Mouse (Mus musculus) brown adipose tissue, adult 24 weeks (tissue): Measurements from ENCODE around the gene Mknk2. TPM values are rescaled to one million over a fixed set of nuclear protein-coding genes. Genes with fewer than 3 reads are reported as not detected.
A peak's percentile ranks its signal among the peaks of the same experiment; 100 is the strongest.

Experiments used
- H3K27ac ChIP-seq: fragments of 200-500 bp; replicated peaks from 2 replicates; pipeline ENCODE4 v1.5.1; 2012; ENCODE audit warnings: low read depth, mild to moderate bottlenecking, low read length
- H3K4me1 ChIP-seq: fragments of 200-500 bp; 2 replicates; pipeline ENCODE4 v1.6.1; 2012; ENCODE audit warnings: low read length, mixed read lengths; ENCODE audit not compliant: control insufficient read depth, insufficient read depth, insufficient read length
- H3K4me3 ChIP-seq: fragments of 200-500 bp; 2 replicates; pipeline ENCODE4 v1.5.1; 2012; ENCODE audit warnings: low read depth, mild to moderate bottlenecking, low read length, moderate library complexity; ENCODE audit not compliant: insufficient read depth
- polyA plus RNA-seq: library from polyadenylated mRNA; stranded (reverse); fragments of >200 nt; gene quantifications from 2 replicates; pipeline ENCODE4 v1.2.4, GENCODE M21; 2012; ENCODE audit not compliant: missing spikeins, insufficient read depth, insufficient read length

The Mknk2 gene
- polyA plus RNA-seq, 1 experiment = 313 TPM

DNA sequence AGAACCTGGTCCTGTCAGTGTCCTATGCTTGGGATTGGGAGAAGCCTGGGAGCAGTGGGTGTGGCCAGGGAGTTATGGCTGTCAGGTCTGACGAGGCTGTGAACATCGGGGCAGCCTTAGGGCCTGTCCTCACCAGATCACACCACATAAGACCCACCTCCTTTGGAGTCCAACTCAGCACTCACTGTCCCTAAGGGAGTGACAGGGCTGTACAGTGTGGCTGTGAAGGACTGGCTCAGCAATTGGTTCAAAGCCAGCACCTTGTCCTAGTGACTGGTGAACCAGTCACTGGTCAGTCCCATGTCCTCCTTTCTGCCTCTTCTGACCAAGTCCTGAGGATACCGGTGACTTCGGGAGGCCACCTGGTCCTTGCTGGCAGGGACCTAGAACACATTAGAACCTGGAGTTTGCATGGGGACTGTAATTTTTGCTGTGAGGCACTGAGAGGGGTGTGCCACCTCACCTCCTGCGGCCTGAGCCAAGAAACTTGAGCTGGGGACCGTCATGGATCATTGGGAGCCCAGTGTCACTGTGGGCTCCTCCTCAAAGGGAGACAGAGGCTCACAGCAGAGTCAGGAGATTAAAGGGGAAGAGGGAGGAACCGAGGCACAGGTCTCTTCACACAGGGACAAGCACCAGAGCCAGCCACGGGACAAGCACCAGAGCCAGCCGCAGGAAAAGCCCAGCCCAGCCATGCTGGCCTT is 1.8 kb upstream of the Mknk2 start:
- Histone ChIP-seq H3K27ac (peak overlapping the region; percentile 96), H3K4me1 (peaks cover 17% of the 10 kb centered on the region), H3K4me3 (no peak overlapping the region)

DNA sequence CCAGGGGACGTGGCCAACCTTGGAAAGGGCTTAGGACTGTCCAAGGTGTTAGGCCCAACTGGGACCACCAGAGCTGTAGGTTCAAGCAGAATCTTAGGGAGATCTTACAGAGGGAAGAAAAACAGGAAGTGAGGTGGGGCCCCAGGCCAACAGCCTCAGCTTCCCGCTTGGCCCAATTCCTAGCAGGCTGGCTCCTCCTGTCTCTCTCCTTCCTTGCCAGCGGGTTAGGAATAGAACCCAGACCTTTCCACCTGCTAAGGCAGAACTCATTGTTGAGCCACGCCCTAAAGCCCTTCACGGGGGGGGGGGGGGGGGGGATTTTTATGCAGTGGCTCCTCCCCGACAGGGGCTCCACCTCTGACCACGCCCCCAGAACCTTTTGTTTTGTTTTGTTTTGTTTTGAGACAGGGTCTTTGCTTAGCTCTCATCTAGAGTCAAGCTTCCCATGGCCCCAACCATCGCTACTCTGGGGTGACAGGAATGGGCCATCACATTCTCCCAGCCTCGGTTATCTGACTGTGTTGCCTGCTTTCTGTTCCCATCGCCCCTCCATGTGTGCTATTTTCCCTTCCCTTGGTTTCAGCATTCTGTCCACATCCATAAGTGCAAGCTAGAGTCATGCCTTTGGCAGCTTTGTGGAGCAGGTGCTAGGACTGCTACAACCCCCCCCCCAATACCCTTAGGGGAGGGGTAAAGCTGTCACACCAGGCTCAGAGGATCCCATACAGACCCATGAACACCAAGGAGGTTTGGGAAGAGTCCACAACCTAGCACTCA is 877 bp upstream of the Mknk2 start:
- Histone ChIP-seq H3K4me1 (peaks cover 17% of the 10 kb centered on the region), H3K4me3 (peak overlapping the region; percentile 26), H3K27ac (peak overlapping the region; percentile 100)

- Histone ChIP-seq H3K27ac (peak overlapping the region; percentile 100), H3K4me1 (peaks cover 22% of the 10 kb centered on the region), H3K4me3 (peak overlapping the region; percentile 68)
Observed at GRCm38 (mm10) chr10:80677128-80677875, 610 bp downstream of the Mknk2 start.

DNA sequence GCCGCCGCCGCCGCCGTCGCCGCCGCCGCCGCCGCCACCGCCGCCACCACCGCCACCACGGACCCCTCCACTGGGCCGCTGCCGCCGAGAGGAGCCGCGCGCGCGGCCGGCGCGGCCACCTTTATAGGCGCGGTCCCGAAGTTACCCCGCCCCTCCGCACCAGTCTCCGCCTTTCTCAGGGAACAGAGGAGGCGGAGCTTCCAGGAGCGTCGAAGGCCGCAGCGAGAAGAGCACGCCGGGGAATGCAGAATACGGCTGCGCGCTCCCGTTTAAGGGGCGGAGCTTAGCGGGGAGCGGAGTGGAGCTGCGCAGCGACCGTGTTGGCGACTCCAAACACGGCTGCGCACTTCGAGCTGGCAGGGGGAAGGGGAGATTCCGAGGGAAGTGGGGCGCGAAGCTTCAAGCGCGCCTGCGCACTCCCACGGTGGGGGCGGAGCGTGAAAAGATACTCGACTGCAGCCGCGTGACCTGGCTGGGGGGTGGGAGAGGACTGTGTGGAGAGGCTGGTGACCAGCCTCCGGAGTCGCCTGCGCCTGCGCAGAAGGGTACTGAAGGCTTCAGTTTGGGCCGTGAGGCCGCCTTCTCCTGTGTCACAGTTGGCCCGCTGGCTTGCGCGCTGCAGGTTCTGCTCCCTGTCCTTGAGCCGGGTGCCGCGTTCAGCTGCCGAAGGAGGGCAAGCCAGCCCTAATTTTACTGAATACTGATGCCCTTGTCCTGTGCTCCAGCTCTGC is 1.5 kb downstream of the Mknk2 start:
- H3K4me3 ChIP-seq = peak overlapping the region; percentile 78
- H3K27ac ChIP-seq = peak overlapping the region; percentile 100
- peaks cover 31% of the 10 kb centered on the region for H3K4me1 ChIP-seq

DNA sequence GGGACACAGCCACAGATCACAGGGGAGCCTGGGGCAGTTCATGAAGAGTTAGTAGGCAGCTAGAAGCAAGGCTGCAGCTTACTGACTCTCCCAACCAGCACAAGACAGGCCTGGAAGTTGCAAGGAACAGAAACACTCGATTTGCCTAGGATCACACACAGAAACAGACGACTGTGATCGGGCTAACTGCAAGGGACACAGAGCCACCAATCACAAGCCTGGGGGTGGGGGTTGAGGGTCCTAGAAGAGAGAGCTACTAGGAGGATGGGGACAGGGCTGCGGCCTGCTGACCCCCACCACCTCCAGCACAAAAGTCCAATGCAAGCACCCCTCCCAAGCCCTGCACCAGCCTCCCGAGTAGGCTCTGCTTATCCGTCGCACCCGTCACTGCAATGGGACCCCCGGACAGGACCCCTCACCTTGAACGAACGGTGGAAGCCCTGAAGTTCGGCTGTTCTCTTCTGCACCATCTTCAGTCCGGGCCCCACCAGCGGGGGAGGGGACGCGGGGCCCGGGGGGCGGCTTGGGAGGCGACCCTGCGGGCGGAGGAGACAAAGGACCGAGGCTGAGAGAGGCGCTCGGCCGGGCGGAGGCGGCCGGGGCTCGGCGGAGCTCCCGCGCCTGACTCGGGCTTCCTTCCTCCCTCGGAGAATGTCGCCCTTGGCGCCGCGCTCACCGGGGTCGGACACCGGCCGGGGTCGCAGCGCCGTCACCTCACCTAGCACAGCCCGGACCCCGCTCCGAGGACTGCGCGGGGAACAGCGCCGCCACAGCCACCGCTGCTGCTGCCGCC is 2.3 kb downstream of the Mknk2 start:
- H3K4me1 ChIP-seq = peaks cover 32% of the 10 kb centered on the region
- peak overlapping the region; percentile 78 for H3K4me3 ChIP-seq
- H3K27ac ChIP-seq = peak overlapping the region; percentile 90

GRCm38 (mm10) chr10:80674851-80675404 is 3.0 kb downstream of the Mknk2 start:
- H3K4me3 ChIP-seq = peak overlapping the region; percentile 78
- H3K27ac ChIP-seq = peak overlapping the region; percentile 90
- H3K4me1 ChIP-seq = peaks cover 28% of the 10 kb centered on the region

- peaks cover 30% of the 10 kb centered on the region for H3K4me1 ChIP-seq
Observed at GRCm38 (mm10) chr10:80674161-80674711, 3.7 kb downstream of the Mknk2 start.

GRCm38 (mm10) chr10:80673690-80674089 is 4.2 kb downstream of the Mknk2 start:
- H3K4me1 ChIP-seq = peaks cover 30% of the 10 kb centered on the region
- peak overlapping the region; percentile 90 for H3K27ac ChIP-seq
- H3K4me3 ChIP-seq = peak overlapping the region; percentile 78

More at GRCm38 (mm10) chr10:80674161-80674711, 3.7 kb downstream of the Mknk2 start:
- Histone ChIP-seq H3K27ac (peak overlapping the region; percentile 90), H3K4me3 (peak overlapping the region; percentile 78)

- Histone ChIP-seq H3K4me1 (peaks cover 34% of the 10 kb centered on the region), H3K4me3 (peak overlapping the region; percentile 78), H3K27ac (peak overlapping the region; percentile 90)
Observed at GRCm38 (mm10) chr10:80671936-80672690, 5.8 kb downstream of the Mknk2 start.

DNA sequence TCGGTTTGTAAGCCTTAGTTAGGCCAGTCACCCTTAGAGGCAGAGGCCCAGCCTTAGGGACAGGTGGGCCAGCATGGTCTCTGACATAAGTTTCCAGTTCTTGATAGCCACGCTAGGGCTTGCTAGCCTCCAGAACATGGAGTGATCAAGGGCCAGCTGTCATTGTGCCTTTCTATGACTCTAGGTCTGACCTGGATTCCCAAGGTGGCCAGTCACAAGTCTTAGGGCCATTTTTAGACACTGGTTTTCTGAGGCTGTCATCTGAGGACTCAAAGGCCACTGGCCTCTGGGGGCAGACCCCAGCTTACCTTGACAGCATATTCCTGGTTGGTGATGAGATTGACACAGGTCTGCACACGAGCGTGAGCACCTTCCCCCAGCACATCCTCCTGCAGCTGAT is 6.7 kb downstream of the Mknk2 start:
- H3K27ac ChIP-seq = peak overlapping the region; percentile 32
- 0 out of 2 replicates have a peak overlapping the region, but pooled peaks have one; percentile 78 for H3K4me3 ChIP-seq
- peaks cover 39% of the 10 kb centered on the region for H3K4me1 ChIP-seq

- peak overlapping the region; percentile 55 for H3K27ac ChIP-seq
- peak overlapping the region; percentile 12; the same call in 1 of the 2 replicates for H3K4me3 ChIP-seq
- peaks cover 45% of the 10 kb centered on the region for H3K4me1 ChIP-seq
Observed at GRCm38 (mm10) chr10:80670531-80670930, 7.4 kb downstream of the Mknk2 start.

DNA sequence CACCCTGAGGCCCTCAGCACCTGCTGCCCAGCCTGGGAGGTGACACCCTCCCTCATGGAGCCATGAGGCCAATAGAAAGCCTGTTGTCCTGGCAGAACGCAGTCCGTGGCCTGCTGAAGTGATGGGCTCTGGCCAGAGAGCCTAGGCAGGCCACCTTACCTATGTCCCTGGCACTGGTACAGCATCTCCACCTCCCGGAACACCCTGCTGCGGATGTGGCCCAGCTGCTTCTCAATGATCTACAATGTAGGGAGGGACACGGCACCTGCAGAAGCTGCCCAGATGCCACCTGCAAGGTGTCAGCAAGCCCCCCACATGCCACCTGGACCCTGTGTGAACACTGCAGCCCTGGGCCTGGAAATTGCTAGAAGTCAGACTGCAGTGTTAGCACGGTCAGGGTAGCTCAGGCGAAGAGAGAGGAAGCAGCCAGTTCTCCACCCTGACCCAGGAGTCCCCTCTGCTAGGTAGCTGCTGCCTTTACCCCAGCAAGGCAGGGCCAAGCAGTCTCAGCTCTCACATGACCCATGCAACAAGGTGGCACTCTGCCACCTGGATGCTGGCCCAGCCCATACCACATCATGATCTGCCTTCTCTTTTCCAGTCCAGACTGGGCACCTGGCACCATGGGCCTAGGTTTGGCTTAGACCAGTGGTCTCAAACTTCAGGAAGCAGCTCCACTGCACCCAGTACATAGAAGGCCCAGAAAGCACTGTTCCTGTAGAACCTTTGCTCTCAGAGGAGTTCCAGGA is 8.0 kb downstream of the Mknk2 start:
- Histone ChIP-seq H3K4me3 (peak overlapping the region; percentile 12), H3K27ac (peak overlapping the region; percentile 66), H3K4me1 (peaks cover 49% of the 10 kb centered on the region)
